Mouse (Mus musculus) cerebellum, adult 2 months (tissue): Measurements from ENCODE around the gene Pax5.

Experiments used
- CTCF ChIP-seq: fragments of 200-500 bp; IDR thresholded peaks from 2 replicates; pipeline ENCODE4 v1.5.1; 2011; ENCODE audit warnings: low read depth, mild to moderate bottlenecking, control low read depth, low read length, moderate library complexity, borderline replicate concordance; ENCODE audit not compliant: insufficient read depth
- POLR2A ChIP-seq: fragments of 200-500 bp; IDR thresholded peaks from 2 replicates; pipeline ENCODE4 v1.6.1; 2011; ENCODE audit warnings: low read length, control low read depth, borderline replicate concordance; ENCODE audit not compliant: insufficient read depth

DNA sequence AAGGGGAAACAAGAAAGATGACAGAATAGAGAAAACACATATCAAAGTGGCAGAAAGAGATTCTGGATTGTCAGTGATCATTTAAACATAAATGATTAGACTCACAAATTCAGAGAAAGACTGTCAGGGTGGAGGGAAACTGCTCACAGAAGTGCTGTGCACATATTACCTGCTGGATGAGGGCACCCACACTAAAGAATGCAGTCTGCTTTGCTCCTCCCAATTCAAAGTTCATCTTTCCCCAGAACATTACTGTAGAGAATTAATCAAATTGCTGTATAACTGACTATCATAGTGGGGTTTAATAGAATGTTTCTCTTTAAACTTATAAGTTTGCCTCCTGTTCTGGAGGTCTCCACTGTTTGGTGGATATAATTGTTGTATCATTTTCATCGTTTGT lies 30.2 kb upstream of the Pax5 start:
- TF ChIP-seq CTCF (no peak), POLR2A (no peak)
